Mouse (Mus musculus): ENCODE data around the gene Ftl1. TPM values are rescaled to one million over a fixed set of nuclear protein-coding genes. Genes with fewer than 3 reads are reported as not detected.
"Not testable (repeated sequence)": the region's sequence is repeated elsewhere in the genome, so short reads cannot be mapped to it uniquely, and the experiment has no call there.

The Ftl1 gene
- polyA plus RNA-seq, 1 experiment from 2014 or later, result 5,449 TPM

- H3K27me3 ChIP-seq (ENCODE audit: control insufficient read depth, insufficient read depth, low read length), result no peaks in the 10 kb centered on the region
- no peak overlapping the region for H3K4me2 ChIP-seq (ENCODE audit: low read depth)
- no peaks in the 10 kb centered on the region for H3K36me3 ChIP-seq (ENCODE audit: control insufficient read depth, insufficient read depth, low read length)
- no peak overlapping the region for H3K4me3 ChIP-seq (ENCODE audit: low read depth, low read length)
- H3K9ac ChIP-seq (ENCODE audit: low read length), result no peak overlapping the region
- WGBS, result 91% methylated on average over 1 of the region's 1 CpGs
- H3K4me1 ChIP-seq (ENCODE audit: control insufficient read depth, insufficient read depth, low read length), result no peaks in the 10 kb centered on the region
- H3K27ac ChIP-seq (ENCODE audit: low read depth, low read length), result no peak overlapping the region
- no peaks in the 10 kb centered on the region for H3K9me3 ChIP-seq (ENCODE audit: control insufficient read depth, low read length)
- ATAC-seq (ENCODE audit: insufficient read depth, low FRiP score, low TSS enrichment), result no peak
- no peak for DNase-seq (ENCODE audit: low spot score)
These were observed 22.5 kb upstream of the Ftl1 start for GRCm38 (mm10) chr7:45482166-45482565.

DNA sequence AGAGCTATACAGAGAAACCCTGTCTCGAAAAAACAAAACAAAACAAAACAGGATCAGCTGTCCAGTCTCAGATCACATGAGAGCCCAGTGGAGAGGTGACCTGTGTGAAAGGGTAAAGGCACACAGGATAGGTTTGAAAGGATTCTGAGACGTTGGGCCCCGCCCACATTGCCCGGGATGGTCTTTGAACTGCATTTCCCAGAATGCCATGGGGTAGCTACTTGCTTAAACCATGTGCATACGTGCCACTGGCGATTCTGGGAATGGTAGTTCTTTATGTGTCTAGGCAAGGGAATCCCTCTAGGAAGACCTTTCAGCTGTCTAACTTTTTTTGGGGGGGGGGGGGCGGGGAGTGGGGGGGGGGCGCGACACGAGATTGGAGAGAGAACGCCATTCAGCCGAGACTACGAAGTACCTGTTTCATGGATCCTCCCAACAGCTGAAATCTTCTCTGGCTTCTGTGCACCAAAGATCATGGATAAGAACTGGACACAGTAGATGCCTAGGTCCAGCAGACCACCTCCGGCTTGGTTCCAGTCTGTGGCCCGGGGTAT is 21.8 kb upstream of the Ftl1 start, which contains the start of gene Tulp2:
Gene Tulp2, plus strand, starts transcription at position 504 of the 554 bp plus-strand sequence.
- WGBS, result 53% methylated on average over 15 of the region's 15 CpGs
- H3K36me3 ChIP-seq (ENCODE audit: control insufficient read depth, insufficient read depth, low read length), result no peaks in the 10 kb centered on the region
- DNase-seq (ENCODE audit: low spot score) (peak; percentile 53), ATAC-seq (ENCODE audit: insufficient read depth, low FRiP score, low TSS enrichment) (peak; percentile 71)
- H3K4me2 ChIP-seq (ENCODE audit: low read depth), result no peak within 1 kb of the TSS
- no peaks in the 10 kb centered on the region for H3K4me1 ChIP-seq (ENCODE audit: control insufficient read depth, insufficient read depth, low read length)
- no peak within 1 kb of the TSS for H3K27ac ChIP-seq (ENCODE audit: low read depth, low read length)
- H3K9me3 ChIP-seq (ENCODE audit: control insufficient read depth, low read length), result no peaks in the 10 kb centered on the region
- H3K4me3 ChIP-seq (ENCODE audit: low read depth, low read length), result no peak within 1 kb of the TSS
- no peaks in the 10 kb centered on the region for H3K27me3 ChIP-seq (ENCODE audit: control insufficient read depth, insufficient read depth, low read length)
- H3K9ac ChIP-seq (ENCODE audit: low read length), result no peak within 1 kb of the TSS

GRCm38 (mm10) chr7:45480310-45480709 is 20.6 kb upstream of the Ftl1 start:
- not testable (repeated sequence) for H3K9me3 ChIP-seq (ENCODE audit: control insufficient read depth, low read length); H3K4me2 ChIP-seq (ENCODE audit: low read depth); H3K4me3 ChIP-seq (ENCODE audit: low read depth, low read length); H3K4me1 ChIP-seq (ENCODE audit: control insufficient read depth, insufficient read depth, low read length); H3K27ac ChIP-seq (ENCODE audit: low read depth, low read length); H3K36me3 ChIP-seq (ENCODE audit: control insufficient read depth, insufficient read depth, low read length); DNase-seq (ENCODE audit: low spot score); H3K27me3 ChIP-seq (ENCODE audit: control insufficient read depth, insufficient read depth, low read length); ATAC-seq (ENCODE audit: insufficient read depth, low FRiP score, low TSS enrichment); H3K9ac ChIP-seq (ENCODE audit: low read length)
- WGBS, result 78% methylated on average over 3 of the region's 4 CpGs

DNA sequence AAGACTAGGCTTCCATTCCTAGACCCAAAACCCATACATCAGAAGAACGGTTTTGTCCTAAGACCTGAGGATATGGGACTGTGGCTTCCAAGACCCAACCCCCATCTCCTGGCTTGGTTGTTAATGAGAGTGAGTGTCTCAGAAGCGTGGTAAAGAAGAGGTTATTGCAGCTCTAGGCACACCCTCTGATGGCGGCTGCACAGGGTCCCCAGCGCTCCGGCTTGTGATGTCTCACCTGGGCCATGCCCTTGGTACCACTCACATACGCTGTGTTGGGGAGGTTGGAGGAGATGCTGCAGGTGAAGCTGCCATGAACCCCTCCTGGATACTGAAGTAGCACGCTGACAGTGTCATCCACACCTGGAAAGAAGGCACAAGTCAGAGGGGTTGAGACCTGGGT is 19.1 kb upstream of the Ftl1 start:
- H3K9ac ChIP-seq (ENCODE audit: low read length), result no peak overlapping the region

GRCm38 (mm10) chr7:45477003-45477402 is 17.3 kb upstream of the Ftl1 start:
- H3K9ac ChIP-seq (ENCODE audit: low read length), result no peak overlapping the region
- ATAC-seq (ENCODE audit: insufficient read depth, low FRiP score, low TSS enrichment) (no peak), DNase-seq (ENCODE audit: low spot score) (peak; percentile 42)
- no peak overlapping the region for H3K4me2 ChIP-seq (ENCODE audit: low read depth)
- H3K4me1 ChIP-seq (ENCODE audit: control insufficient read depth, insufficient read depth, low read length), result no peaks in the 10 kb centered on the region
- H3K4me3 ChIP-seq (ENCODE audit: low read depth, low read length), result no peak overlapping the region
- no peak overlapping the region for H3K27ac ChIP-seq (ENCODE audit: low read depth, low read length)
- no peaks in the 10 kb centered on the region for H3K36me3 ChIP-seq (ENCODE audit: control insufficient read depth, insufficient read depth, low read length)
- 15% methylated on average over 3 of the region's 3 CpGs for WGBS
- H3K27me3 ChIP-seq (ENCODE audit: control insufficient read depth, insufficient read depth, low read length), result no peaks in the 10 kb centered on the region
- H3K9me3 ChIP-seq (ENCODE audit: control insufficient read depth, low read length), result no peaks in the 10 kb centered on the region

More for the DNA sequence above, 19.1 kb upstream of the Ftl1 start:
- Histone ChIP-seq H3K36me3 (ENCODE audit: control insufficient read depth, insufficient read depth, low read length) (no peaks in the 10 kb centered on the region), H3K27me3 (ENCODE audit: control insufficient read depth, insufficient read depth, low read length) (no peaks in the 10 kb centered on the region), H3K4me3 (ENCODE audit: low read depth, low read length) (no peak overlapping the region), H3K9me3 (ENCODE audit: control insufficient read depth, low read length) (no peaks in the 10 kb centered on the region), H3K4me1 (ENCODE audit: control insufficient read depth, insufficient read depth, low read length) (no peaks in the 10 kb centered on the region), H3K27ac (ENCODE audit: low read depth, low read length) (no peak overlapping the region), H3K4me2 (ENCODE audit: low read depth) (no peak overlapping the region)
- no peak for ATAC-seq (ENCODE audit: insufficient read depth, low FRiP score, low TSS enrichment)
- WGBS, result 93% methylated on average over 7 of the region's 7 CpGs
- no peak for DNase-seq (ENCODE audit: low spot score)

GRCm38 (mm10) chr7:45476453-45476852 is 16.8 kb upstream of the Ftl1 start:
- no peak overlapping the region for H3K4me2 ChIP-seq (ENCODE audit: low read depth)
- no peak overlapping the region for H3K9ac ChIP-seq (ENCODE audit: low read length)
- H3K27me3 ChIP-seq (ENCODE audit: control insufficient read depth, insufficient read depth, low read length), result no peaks in the 10 kb centered on the region
- WGBS, result 69% methylated on average over 1 of the region's 1 CpGs
- H3K36me3 ChIP-seq (ENCODE audit: control insufficient read depth, insufficient read depth, low read length), result no peaks in the 10 kb centered on the region
- H3K4me3 ChIP-seq (ENCODE audit: low read depth, low read length), result no peak overlapping the region
- DNase-seq (ENCODE audit: low spot score) (no peak), ATAC-seq (ENCODE audit: insufficient read depth, low FRiP score, low TSS enrichment) (no peak)
- no peaks in the 10 kb centered on the region for H3K4me1 ChIP-seq (ENCODE audit: control insufficient read depth, insufficient read depth, low read length)
- H3K9me3 ChIP-seq (ENCODE audit: control insufficient read depth, low read length), result no peaks in the 10 kb centered on the region
- no peak overlapping the region for H3K27ac ChIP-seq (ENCODE audit: low read depth, low read length)

DNA sequence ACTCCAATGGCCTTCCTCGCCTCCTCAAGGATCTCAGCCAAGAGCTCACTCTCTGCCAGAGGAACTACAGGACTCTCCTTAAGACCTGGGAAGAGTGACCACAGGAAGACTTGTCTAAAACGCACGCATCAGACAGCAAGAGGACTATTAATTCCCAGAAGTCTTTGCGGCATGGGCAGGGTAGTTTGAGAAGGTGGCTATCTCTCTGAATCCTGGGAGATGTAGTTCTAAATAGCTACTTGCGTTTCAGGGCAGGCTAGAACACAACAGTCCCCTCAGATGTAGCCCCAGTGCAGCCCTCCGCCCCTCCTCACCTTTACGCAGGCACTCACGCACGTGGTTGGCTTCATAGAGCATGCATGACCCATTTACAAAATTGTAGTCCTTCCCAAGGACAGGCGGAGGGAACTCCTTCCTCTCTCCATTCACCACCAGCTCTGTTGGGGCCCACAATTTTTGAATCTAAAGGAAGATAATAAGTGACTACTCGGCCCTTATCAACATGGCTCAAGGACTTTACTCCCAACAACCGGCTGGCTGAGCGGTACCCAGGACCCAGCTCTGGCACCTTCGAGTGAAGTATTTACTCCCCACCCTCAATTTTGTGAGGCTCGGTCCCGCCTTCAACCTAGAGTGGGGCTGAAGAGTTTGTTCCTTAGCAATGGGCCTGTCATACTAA is 15.7 kb upstream of the Ftl1 start:
- Histone ChIP-seq H3K27ac (ENCODE audit: low read depth, low read length) (no peak overlapping the region), H3K4me3 (ENCODE audit: low read depth, low read length) (no peak overlapping the region), H3K9me3 (ENCODE audit: control insufficient read depth, low read length) (no peaks in the 10 kb centered on the region), H3K27me3 (ENCODE audit: control insufficient read depth, insufficient read depth, low read length) (no peaks in the 10 kb centered on the region), H3K9ac (ENCODE audit: low read length) (no peak overlapping the region), H3K4me1 (ENCODE audit: control insufficient read depth, insufficient read depth, low read length) (no peaks in the 10 kb centered on the region), H3K36me3 (ENCODE audit: control insufficient read depth, insufficient read depth, low read length) (no peaks in the 10 kb centered on the region), H3K4me2 (ENCODE audit: low read depth) (peak overlapping the region; percentile 23; the same call in 1 of the 2 replicates)
- ATAC-seq (ENCODE audit: insufficient read depth, low FRiP score, low TSS enrichment) (no peak), DNase-seq (ENCODE audit: low spot score) (no peak)
- WGBS, result 74% methylated on average over 16 of the region's 16 CpGs

- no peak overlapping the region for H3K9ac ChIP-seq (ENCODE audit: low read length)
- no peaks in the 10 kb centered on the region for H3K9me3 ChIP-seq (ENCODE audit: control insufficient read depth, low read length)
- WGBS, result 10% methylated on average over 3 of the region's 3 CpGs
- no peak overlapping the region for H3K27ac ChIP-seq (ENCODE audit: low read depth, low read length)
- DNase-seq (ENCODE audit: low spot score) (peak; percentile 74), ATAC-seq (ENCODE audit: insufficient read depth, low FRiP score, low TSS enrichment) (no peak)
- no peak overlapping the region for H3K4me2 ChIP-seq (ENCODE audit: low read depth)
- no peaks in the 10 kb centered on the region for H3K36me3 ChIP-seq (ENCODE audit: control insufficient read depth, insufficient read depth, low read length)
- no peaks in the 10 kb centered on the region for H3K27me3 ChIP-seq (ENCODE audit: control insufficient read depth, insufficient read depth, low read length)
- no peak overlapping the region for H3K4me3 ChIP-seq (ENCODE audit: low read depth, low read length)
- H3K4me1 ChIP-seq (ENCODE audit: control insufficient read depth, insufficient read depth, low read length), result peaks cover 5% of the 10 kb centered on the region
These were observed 11.2 kb upstream of the Ftl1 start for GRCm38 (mm10) chr7:45470869-45471268.

DNA sequence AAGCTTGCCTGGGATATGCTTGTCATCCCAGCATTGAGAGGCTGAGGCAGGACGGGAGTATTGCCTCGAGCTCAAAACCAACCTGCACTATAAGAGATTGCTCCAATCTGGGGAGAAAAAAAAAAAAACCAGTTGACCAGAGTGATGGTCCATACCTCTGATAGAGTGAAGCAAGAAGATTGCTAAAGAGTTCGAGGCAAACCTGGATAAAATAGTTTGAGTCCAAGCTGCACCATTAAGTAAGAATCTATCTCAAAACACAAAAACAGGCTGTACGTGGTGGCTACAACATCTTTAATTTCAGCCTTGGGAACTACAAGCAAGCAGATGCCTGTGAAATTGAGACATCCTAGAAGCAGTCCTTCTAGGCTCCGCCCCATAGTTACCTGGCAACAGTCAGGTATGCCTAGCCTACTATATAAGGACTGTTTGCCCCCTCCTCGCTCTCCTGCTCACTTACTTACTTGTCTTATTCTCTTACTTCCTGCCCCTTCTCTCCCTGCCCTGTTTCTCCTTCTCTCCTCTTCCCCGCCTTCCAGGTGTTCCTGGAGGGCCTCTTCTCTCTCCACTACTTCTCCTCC is 7.5 kb upstream of the Ftl1 start:
- peak; percentile 24; the same call in 1 of the 2 replicates for ATAC-seq (ENCODE audit: insufficient read depth, low FRiP score, low TSS enrichment)
- Histone ChIP-seq H3K9ac (ENCODE audit: low read length) (peak overlapping the region; percentile 19; the same call in 1 of the 2 replicates), H3K36me3 (ENCODE audit: control insufficient read depth, insufficient read depth, low read length) (peaks cover 3% of the 10 kb centered on the region; the same call in 1 of the 2 replicates)

More for the DNA sequence above, 7.5 kb upstream of the Ftl1 start:
- 39% methylated on average over 7 of the region's 7 CpGs for WGBS
- peaks cover 9% of the 10 kb centered on the region for H3K4me1 ChIP-seq (ENCODE audit: control insufficient read depth, insufficient read depth, low read length)
- no peak for DNase-seq (ENCODE audit: low spot score)
- no peaks in the 10 kb centered on the region for H3K9me3 ChIP-seq (ENCODE audit: control insufficient read depth, low read length)
- no peak overlapping the region for H3K27ac ChIP-seq (ENCODE audit: low read depth, low read length)
- peak overlapping the region; percentile 93 for H3K4me3 ChIP-seq (ENCODE audit: low read depth, low read length)
- H3K27me3 ChIP-seq (ENCODE audit: control insufficient read depth, insufficient read depth, low read length), result no peaks in the 10 kb centered on the region
- peak overlapping the region; percentile 93 for H3K4me2 ChIP-seq (ENCODE audit: low read depth)
